Mouse (Mus musculus) liver, embryonic 14.5 days (tissue): ENCODE results near the gene Robo3.

ENCODE experiments used
- CTCF ChIP-seq: IDR thresholded peaks from 2 replicates; pipeline ENCODE4 v1.5.1; 2016; ENCODE audit warnings: antibody characterized with exemption, low read depth, control low read depth
- EP300 ChIP-seq: IDR thresholded peaks from 2 replicates; pipeline ENCODE4 v1.6.1; 2016; ENCODE audit warnings: antibody characterized with exemption, low read depth

- TF ChIP-seq CTCF (peak; percentile 21; the same call in 1 of the 2 replicates), EP300 (no peak)
Observed at GRCm38 (mm10) chr9:37407850-37408502, 25.1 kb downstream of the Robo3 start.
